Mouse (Mus musculus) hindbrain, embryonic 16.5 days (tissue): Measurements from ENCODE around the gene Gm49322. TPM values are rescaled to one million over a fixed set of nuclear protein-coding genes. Genes with fewer than 3 reads are reported as not detected.
"Not testable (repeated sequence)": the region's sequence is repeated elsewhere in the genome, so short reads cannot be mapped to it uniquely, and the experiment has no call there.

Experiments
- ATAC-seq: fragments of 200-750 bp; cut with Nextera tagmentation; 2 replicates; pipeline ENCODE4 v1.8.0; 2017; ENCODE audit warnings: moderate TSS enrichment, moderate library complexity
- H3K27ac ChIP-seq: fragments of 300-500 bp; sonication (generic); 2 replicates; pipeline ENCODE4 v1.5.1; 2014; ENCODE audit warnings: low read depth, mild to moderate bottlenecking, control low read depth, low read length, moderate library complexity
- H3K27me3 ChIP-seq: fragments of 300-500 bp; sonication (generic); replicated peaks from 2 replicates; pipeline ENCODE4 v1.6.1; 2014; ENCODE audit warnings: low read length; ENCODE audit not compliant: control insufficient read depth, insufficient read depth
- H3K36me3 ChIP-seq: fragments of 300-500 bp; sonication (generic); 2 replicates; pipeline ENCODE4 v1.6.1; 2014; ENCODE audit warnings: mild to moderate bottlenecking, low read length, moderate library complexity, mixed read lengths; ENCODE audit not compliant: control insufficient read depth, insufficient read depth
- H3K4me1 ChIP-seq: fragments of 300-500 bp; sonication (generic); 2 replicates; pipeline ENCODE4 v1.6.1; 2014; ENCODE audit warnings: low read depth, low read length; ENCODE audit not compliant: control insufficient read depth, insufficient read depth
- H3K4me2 ChIP-seq: fragments of 300-500 bp; sonication (generic); 2 replicates; pipeline ENCODE4 v1.6.1; 2014; ENCODE audit warnings: mild to moderate bottlenecking, low read length, control low read depth, moderate library complexity
- H3K4me3 ChIP-seq: fragments of 300-500 bp; sonication (generic); 2 replicates; pipeline ENCODE4 v1.5.1; 2014; ENCODE audit warnings: mild to moderate bottlenecking, low read length, control low read depth, moderate library complexity
- H3K9ac ChIP-seq: fragments of 300-500 bp; sonication (generic); 2 replicates; pipeline ENCODE4 v1.6.1; 2014; ENCODE audit warnings: low read depth, mild to moderate bottlenecking, control low read depth, low read length, moderate library complexity
- H3K9me3 ChIP-seq: fragments of 300-500 bp; sonication (generic); 2 replicates; pipeline ENCODE4 v1.6.1; 2014; ENCODE audit warnings: mild to moderate bottlenecking, low read length, moderate library complexity; ENCODE audit not compliant: control insufficient read depth
- WGBS: fragments of 180-500 bp; shearing (Covaris S2); extraction: QIAGEN DNeasy Blood & Tissue Kit; methylation state at CpG from one replicate; pipeline ENCODE4 v1.1.7; 2014; 5-methylcytosine and 5-hydroxymethylcytosine counted together
- polyA plus RNA-seq: library from polyadenylated mRNA; unstranded; fragments of >200 nt; fragmentation: Nextera tagmentation; extraction: Ambion mirVana; gene quantifications from 2 replicates; pipeline ENCODE4 v1.2.1, GENCODE M21; 2015

Gene Gm49322
- polyA plus RNA-seq, 1 experiment from 2014 or later = 2.3 TPM

- ATAC-seq = no peak
- Histone ChIP-seq H3K36me3 (no peaks in the 10 kb centered on the region; the same call in 1 of the 2 replicates), H3K9ac (no peak overlapping the region), H3K4me1 (peaks cover 24% of the 10 kb centered on the region), H3K27ac (no peak overlapping the region), H3K4me2 (no peak overlapping the region), H3K4me3 (no peak overlapping the region), H3K9me3 (no peaks in the 10 kb centered on the region), H3K27me3 (no peaks in the 10 kb centered on the region)
- 67% methylated on average over 1 of the region's 2 CpGs for WGBS
Observed at GRCm38 (mm10) chr10:80627685-80628084, 21.9 kb downstream of the Gm49322 start.

- Histone ChIP-seq H3K36me3 (no peaks in the 10 kb centered on the region; the same call in 1 of the 2 replicates), H3K4me3 (no peak overlapping the region), H3K9me3 (no peaks in the 10 kb centered on the region), H3K27me3 (no peaks in the 10 kb centered on the region), H3K4me2 (no peak overlapping the region), H3K4me1 (peaks cover 15% of the 10 kb centered on the region), H3K9ac (no peak overlapping the region), H3K27ac (no peak overlapping the region)
- no peak for ATAC-seq
- WGBS = 77% methylated on average over 9 of the region's 9 CpGs
Observed at GRCm38 (mm10) chr10:80628925-80629324, 23.1 kb downstream of the Gm49322 start.

- no peak overlapping the region for H3K27ac ChIP-seq
- 93% methylated on average over 6 of the region's 6 CpGs for WGBS
- no peaks in the 10 kb centered on the region for H3K4me1 ChIP-seq
- no peak for ATAC-seq
- no peaks in the 10 kb centered on the region for H3K27me3 ChIP-seq
- H3K4me3 ChIP-seq = no peak overlapping the region
- no peak overlapping the region for H3K9ac ChIP-seq
- no peak overlapping the region for H3K4me2 ChIP-seq
- no peaks in the 10 kb centered on the region for H3K9me3 ChIP-seq
- peaks cover 49% of the 10 kb centered on the region for H3K36me3 ChIP-seq
Observed at GRCm38 (mm10) chr10:80635345-80635744, 29.5 kb downstream of the Gm49322 start.

- peaks cover 45% of the 10 kb centered on the region for H3K36me3 ChIP-seq
- 94% methylated on average over 10 of the region's 10 CpGs for WGBS
Observed at GRCm38 (mm10) chr10:80646936-80647335, 41.1 kb downstream of the Gm49322 start.

GRCm38 (mm10) chr10:80649910-80650309 lies 44.1 kb downstream of the Gm49322 start:
- not testable (repeated sequence) for H3K27ac ChIP-seq, H3K4me1 ChIP-seq, H3K9ac ChIP-seq, H3K27me3 ChIP-seq, H3K4me2 ChIP-seq, H3K9me3 ChIP-seq, H3K4me3 ChIP-seq, ATAC-seq
- peaks cover 21% of the 10 kb centered on the region for H3K36me3 ChIP-seq
- WGBS = 89% methylated on average over 6 of the region's 6 CpGs

More at GRCm38 (mm10) chr10:80646936-80647335, 41.1 kb downstream of the Gm49322 start:
- ATAC-seq = no peak
- no peak overlapping the region for H3K4me2 ChIP-seq
- H3K9ac ChIP-seq = no peak overlapping the region
- no peaks in the 10 kb centered on the region for H3K4me1 ChIP-seq
- H3K27me3 ChIP-seq = no peaks in the 10 kb centered on the region
- H3K9me3 ChIP-seq = no peaks in the 10 kb centered on the region
- no peak overlapping the region for H3K27ac ChIP-seq
- no peak overlapping the region for H3K4me3 ChIP-seq

- Histone ChIP-seq H3K27me3 (no peaks in the 10 kb centered on the region), H3K9ac (no peak overlapping the region), H3K36me3 (peaks cover 16% of the 10 kb centered on the region), H3K4me2 (no peak overlapping the region), H3K4me3 (no peak overlapping the region), H3K4me1 (peaks cover 14% of the 10 kb centered on the region), H3K27ac (no peak overlapping the region), H3K9me3 (no peaks in the 10 kb centered on the region)
- 91% methylated on average over 10 of the region's 10 CpGs for WGBS
- ATAC-seq = no peak
Observed at GRCm38 (mm10) chr10:80650392-80650791, 44.6 kb downstream of the Gm49322 start.

GRCm38 (mm10) chr10:80653156-80653720 lies 47.4 kb downstream of the Gm49322 start:
- 85% methylated on average over 6 of the region's 6 CpGs for WGBS
- no peaks in the 10 kb centered on the region for H3K9me3 ChIP-seq
- no peak overlapping the region for H3K27ac ChIP-seq
- peaks cover 2% of the 10 kb centered on the region; the same call in 1 of the 2 replicates for H3K36me3 ChIP-seq
- H3K4me3 ChIP-seq = no peak overlapping the region
- peaks cover 17% of the 10 kb centered on the region for H3K4me1 ChIP-seq
- ATAC-seq = no peak
- no peak overlapping the region for H3K4me2 ChIP-seq
- no peaks in the 10 kb centered on the region for H3K27me3 ChIP-seq
- no peak overlapping the region for H3K9ac ChIP-seq

GRCm38 (mm10) chr10:80654866-80655265 lies 49.0 kb downstream of the Gm49322 start:
- H3K9ac ChIP-seq = no peak overlapping the region
- no peaks in the 10 kb centered on the region for H3K36me3 ChIP-seq
- no peak for ATAC-seq
- no peaks in the 10 kb centered on the region for H3K9me3 ChIP-seq
- peak overlapping the region; percentile 83 for H3K4me3 ChIP-seq
- no peaks in the 10 kb centered on the region for H3K27me3 ChIP-seq
- 75% methylated on average over 6 of the region's 6 CpGs for WGBS
- H3K4me1 ChIP-seq = peaks cover 20% of the 10 kb centered on the region
- no peak overlapping the region for H3K27ac ChIP-seq
- peak overlapping the region; percentile 88 for H3K4me2 ChIP-seq

- H3K36me3 ChIP-seq = no peaks in the 10 kb centered on the region
- WGBS = 5% methylated on average over 12 of the region's 12 CpGs
- peaks cover 20% of the 10 kb centered on the region for H3K4me1 ChIP-seq
- no peaks in the 10 kb centered on the region for H3K27me3 ChIP-seq
- no peaks in the 10 kb centered on the region for H3K9me3 ChIP-seq
- H3K27ac ChIP-seq = peak overlapping the region; percentile 83
- peak overlapping the region; percentile 96 for H3K9ac ChIP-seq
- H3K4me2 ChIP-seq = peak overlapping the region; percentile 88
- peak; percentile 61 for ATAC-seq
- peak overlapping the region; percentile 83 for H3K4me3 ChIP-seq
Observed at GRCm38 (mm10) chr10:80655406-80656129, 49.7 kb downstream of the Gm49322 start.
